Mouse (Mus musculus): ENCODE results near the gene Rabl6. TPM values are rescaled to one million over a fixed set of nuclear protein-coding genes. Genes with fewer than 3 reads are reported as not detected.
A peak's percentile ranks its signal among the peaks of the same experiment; 100 is the strongest.

The Rabl6 gene
- total RNA-seq, 2 experiments from 2014 or later = 71.0 to 75.4 TPM

DNA sequence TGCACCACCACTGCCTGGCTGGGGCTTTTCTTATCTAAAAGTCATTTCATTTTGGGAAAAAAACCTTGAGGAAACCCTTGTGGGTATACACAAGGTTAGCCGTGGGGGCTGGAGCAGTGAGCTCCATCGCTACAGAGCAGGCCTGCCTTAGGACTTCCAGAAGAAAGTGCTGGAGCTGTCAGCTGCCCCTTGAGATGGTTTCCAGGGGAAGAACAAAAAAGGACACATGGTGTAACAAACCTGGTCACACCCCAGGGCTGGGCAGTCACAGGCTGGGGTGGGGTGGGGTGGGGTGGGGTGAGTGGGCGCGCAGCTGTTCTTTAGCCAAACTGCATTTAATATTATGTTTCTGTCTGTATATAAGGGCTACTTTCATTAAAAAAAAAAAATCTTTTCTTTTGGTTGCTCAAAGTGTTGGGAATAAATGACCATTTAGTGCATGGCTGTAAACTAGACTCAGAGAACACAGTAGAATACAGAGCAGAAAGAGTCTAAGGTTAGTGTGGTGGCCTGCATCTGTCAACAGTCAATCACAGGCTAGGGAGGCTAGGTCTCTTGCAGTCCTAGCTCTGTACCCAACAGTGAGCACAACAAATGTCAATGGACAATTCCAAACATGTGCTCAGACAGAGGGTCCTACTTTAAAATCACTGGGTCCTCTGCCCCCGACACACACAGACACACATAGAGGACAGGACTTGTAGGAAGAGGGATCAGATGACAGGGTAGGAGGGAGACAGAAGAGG is 11.4 kb downstream of the Rabl6 start:
- ATAC-seq (replicated peaks; ENCODE audit: poor library complexity, severe bottlenecking) = no peak

DNA sequence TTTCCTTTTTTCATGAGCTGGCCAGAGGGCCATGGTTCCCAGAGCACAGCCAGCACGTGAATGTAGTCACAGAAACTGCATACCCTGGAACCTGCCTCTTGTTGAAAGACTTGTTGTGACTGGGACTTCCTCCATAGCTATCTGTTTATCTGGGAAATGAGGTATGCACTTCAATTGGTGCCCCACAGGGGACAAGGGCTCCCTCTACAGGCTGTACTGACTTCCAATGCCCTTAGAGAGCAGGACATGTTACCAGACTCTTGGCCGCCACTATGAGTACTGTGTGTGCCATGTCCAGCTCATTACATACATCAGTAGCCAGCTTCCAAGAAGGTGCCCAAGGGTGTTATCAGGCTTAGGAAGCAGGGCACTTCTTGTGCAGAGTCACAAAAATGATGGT is 16.5 kb downstream of the Rabl6 start:
- peak; percentile 56 for ATAC-seq (replicated peaks; ENCODE audit: poor library complexity, severe bottlenecking)

DNA sequence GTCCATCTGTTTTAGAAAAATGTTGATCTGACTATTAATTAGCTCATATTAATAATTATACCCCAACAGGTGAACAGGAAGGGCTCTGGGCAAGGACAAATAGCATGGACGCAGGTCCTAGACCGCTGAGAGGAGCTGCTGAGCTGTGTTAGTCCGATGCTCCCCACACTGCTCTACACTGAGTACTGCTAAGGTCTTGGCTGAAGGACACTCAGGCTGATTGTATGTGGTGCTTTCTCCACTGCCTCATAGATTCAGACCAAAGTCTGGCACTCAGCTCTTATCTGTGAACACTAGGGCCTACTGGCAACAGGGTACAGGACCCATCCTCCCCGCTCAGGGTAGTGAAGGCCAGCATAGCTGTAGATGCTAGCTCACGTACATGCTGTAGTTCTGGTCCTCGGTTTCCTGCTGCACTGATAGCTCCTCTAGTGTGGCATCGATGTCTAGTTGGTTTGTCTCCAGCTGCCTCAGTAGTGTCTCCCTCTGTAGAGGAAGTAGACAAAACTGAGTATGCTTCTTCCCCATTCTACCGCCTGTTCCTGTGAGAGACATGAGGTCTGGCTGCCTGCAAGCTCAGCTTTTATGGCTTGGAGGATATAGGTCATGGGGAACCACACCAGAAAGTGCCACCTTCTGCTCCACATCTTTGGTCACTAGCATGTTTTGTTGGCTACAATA is 20.0 kb downstream of the Rabl6 start:
- no peak for ATAC-seq (replicated peaks; ENCODE audit: poor library complexity, severe bottlenecking)

DNA sequence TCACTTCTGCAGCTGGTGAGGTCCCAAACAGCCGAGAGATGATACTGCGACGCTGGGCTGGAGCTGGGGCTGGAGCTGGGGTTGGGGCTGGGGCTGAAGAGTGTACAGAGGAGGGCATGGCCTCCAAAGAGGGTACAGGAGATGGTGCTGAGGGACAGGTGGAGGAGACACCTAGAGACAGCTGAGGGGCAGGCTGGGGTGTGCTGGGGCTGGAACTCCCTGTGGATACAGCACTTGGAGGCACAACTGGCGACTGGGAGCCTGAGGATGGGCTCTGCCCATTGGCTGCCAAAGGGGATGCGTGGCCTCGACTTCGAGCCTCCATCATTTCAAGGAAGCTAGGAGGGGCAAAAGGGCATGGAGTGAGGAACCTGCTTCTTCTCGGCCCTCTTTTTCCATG is 21.0 kb downstream of the Rabl6 start:
- ATAC-seq (replicated peaks; ENCODE audit: poor library complexity, severe bottlenecking) = no peak

DNA sequence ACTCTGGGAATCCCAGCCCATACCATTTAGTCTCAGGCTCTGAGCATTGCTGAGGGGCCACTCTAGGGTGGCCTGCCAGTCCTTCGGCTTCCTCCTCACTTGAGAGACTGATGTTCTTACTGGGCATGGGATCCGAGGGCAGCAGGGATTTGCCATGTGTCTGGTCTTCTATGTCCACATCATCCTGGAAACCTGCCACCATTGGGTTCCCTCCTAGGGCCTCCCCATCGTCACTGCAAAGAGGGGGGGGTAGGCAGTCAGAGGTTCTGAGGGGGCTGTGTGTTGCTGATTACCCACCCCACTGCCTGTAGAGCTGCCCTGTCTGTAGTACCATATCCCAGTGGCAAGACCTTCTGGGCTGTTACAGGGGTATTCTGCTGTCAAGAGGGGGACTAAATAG is 22.7 kb downstream of the Rabl6 start:
- ATAC-seq (replicated peaks; ENCODE audit: poor library complexity, severe bottlenecking) = no peak

DNA sequence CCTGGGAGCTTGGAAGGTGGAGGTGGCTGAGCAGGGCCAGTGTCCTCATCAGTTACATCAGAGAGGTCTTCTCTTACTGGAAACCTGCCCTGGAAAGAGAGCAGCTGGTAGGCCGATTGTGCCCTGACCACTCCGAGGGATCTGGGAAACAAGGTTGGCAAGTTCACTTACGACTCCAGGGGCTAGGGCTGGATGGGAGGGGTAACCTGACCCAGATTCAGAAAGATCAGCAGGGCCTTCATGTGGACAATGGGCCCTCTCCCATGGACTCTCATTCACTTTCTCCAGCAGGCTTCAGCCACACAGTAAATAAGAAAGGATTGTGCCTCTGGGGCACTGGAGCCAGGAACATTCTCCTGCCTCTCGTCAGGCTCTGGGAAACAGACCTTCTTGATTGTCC is 23.5 kb downstream of the Rabl6 start:
- ATAC-seq (replicated peaks; ENCODE audit: poor library complexity, severe bottlenecking) = no peak

DNA sequence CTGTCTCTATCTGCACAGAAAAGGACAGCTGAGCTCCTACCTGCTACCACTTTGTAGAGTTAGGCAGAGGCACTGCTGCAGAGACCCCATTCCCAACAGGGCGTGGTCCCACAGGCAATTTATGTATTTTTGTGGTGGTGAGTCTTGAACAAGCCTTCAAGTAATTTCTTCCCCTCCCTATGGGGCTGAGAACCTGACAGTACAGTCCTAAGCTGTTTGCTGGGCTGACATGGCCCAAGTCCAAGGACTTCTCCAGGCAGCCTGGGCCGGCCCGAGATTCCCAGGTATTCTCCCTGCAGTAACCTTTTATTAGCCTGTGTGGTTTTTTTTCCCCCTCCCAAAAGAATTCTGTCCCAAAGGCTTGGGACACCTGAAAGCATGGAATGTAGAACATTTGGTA is 24.2 kb downstream of the Rabl6 start:
- no peak for ATAC-seq (replicated peaks; ENCODE audit: poor library complexity, severe bottlenecking)

DNA sequence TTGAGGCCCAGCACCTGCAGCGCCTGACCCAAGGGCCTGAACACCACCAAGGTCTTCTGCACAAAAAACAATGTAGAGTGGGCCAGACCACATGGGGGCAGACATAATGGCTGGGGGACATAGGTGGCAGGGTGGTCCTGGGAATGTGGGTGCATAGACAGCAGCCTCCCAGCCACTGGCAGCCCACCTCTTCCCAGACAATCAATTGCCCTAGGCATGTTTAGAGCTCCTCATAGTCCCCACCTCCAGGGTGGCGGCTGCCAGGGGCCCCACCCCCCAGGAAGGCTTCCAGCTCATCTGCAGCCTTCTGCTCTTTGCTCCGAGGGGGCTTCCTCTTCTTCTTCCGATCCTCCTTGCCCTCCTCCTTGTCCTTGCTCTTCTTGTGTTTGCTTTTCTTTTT is 24.8 kb downstream of the Rabl6 start:
- no peak for ATAC-seq (replicated peaks; ENCODE audit: poor library complexity, severe bottlenecking)

DNA sequence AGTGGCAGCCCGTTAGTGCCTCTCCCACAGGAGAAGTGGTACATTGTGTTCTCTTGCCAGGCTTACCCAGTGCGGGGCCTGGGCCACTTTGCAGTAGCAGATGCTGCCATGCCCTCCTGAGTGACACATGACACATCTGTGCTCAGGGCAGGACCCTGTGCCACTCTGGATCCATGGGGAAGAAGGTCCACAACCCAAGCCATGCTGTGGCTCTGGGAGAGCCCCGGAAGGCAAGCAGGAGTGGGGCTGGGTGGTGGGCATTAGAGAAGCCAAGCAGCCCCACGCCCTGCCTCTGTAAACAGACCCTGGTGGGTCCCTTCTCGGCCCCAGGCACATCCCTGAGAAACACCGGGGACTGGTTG is 25.2 kb downstream of the Rabl6 start:
- ATAC-seq (replicated peaks; ENCODE audit: poor library complexity, severe bottlenecking) = no peak

DNA sequence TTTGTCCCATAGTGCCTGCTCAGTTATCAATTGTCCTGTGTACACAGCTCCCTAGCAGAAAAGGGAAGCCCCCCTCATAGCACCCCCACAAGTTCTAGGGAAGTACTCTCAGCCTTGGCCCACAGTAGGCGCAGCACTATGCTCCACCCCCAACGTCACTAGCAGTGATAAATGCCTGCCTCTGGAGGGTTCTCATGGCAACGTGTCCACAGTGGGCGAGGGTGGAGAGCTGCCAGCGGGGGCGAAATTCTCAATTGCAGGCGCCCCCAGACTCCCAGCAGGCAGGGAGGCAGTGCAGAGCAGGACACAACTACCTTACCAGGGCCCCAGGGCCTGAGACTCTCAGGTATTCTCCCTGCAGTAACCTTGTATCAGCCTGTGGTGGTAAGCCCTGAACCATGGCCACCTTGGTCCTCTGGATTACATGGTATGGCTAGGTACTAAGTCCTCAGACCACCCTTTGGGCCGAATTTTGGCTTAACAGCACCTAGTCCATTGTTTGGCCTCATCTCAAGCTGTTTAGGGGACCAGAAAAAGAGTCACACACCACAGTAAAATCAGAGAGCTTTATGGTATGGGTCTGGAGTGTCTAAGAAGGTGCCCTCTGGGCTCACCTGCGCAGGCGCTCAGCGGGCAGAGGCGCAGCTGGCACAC is 25.7 kb downstream of the Rabl6 start:
- peak; percentile 59 for ATAC-seq (replicated peaks; ENCODE audit: poor library complexity, severe bottlenecking)

DNA sequence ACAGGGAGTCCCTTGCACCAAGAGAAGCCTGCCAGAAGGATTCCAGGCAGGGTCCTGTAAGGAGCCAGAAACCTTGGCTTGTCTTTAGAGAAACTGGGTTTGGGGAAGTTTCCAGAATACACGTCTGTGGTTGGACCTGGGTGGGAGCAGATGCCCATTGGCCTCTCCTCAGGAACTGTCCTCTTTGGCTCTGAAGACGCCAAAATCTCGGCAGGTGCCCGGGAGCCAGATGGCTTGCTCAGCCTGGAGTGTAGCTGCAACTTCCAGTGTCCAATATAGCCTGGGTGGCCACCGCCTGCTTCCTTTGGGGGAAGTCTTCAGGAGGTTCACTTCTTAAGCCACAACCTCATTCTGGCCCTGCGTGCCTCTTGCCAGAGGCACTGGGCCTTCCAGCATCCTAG is 26.4 kb downstream of the Rabl6 start:
- peak; percentile 25 for ATAC-seq (replicated peaks; ENCODE audit: poor library complexity, severe bottlenecking)

DNA sequence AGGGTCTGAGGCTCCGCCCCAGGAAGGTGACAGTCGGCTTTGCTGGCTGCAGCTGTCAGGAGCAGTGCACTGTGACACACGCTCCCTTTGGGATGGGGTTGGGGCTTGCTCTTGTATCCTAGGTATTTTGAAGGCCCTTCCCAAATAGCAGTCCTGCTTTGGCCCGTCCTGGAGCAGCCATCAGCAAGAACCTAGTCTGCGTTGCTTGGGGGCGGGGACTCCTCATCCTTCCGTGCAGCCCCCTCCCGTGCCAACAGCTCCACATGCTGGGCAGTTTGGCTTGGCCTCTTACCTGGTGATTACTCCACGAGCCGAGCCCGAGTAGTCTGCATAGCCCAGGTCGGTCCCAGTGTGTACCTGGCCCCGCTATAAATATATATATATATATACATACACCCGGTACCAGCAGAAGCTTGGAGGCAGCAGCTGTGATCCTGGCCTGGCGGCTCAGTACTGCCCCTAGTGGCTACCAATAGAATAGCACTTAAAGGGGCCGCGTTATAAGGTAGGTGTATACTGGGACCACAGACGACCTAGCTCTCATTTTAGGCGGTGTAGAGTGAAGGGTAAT is 26.9 kb downstream of the Rabl6 start, which contains the start of gene Ajm1:
TSS of gene Ajm1 (minus strand) at position 464 of the 571 bp plus-strand sequence.
- ATAC-seq (replicated peaks; ENCODE audit: poor library complexity, severe bottlenecking) = peak; percentile 56

DNA sequence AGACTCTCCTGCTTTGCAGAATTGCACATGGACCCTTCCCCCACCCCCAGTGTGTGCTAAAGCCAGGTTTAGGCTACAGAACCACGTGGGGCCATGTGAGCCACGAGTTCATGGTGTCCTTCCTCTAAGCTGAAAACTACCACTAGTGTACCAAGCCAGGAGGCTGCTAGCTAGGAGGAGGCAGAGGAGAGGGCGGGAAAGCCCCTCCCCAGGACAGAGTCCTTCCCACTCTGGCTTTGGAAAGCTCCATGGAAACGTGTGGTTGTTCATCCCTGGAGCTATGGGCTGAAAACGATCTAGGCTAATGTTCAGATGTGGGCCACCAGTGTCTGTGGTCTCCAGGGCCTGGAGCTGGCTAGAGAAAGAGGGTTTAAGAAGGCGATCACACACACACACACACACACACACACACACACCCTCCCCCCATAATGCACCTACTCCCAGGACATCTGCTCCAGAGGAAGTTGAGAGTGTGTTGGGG is 27.7 kb downstream of the Rabl6 start:
- ATAC-seq (replicated peaks; ENCODE audit: poor library complexity, severe bottlenecking) = no peak

DNA sequence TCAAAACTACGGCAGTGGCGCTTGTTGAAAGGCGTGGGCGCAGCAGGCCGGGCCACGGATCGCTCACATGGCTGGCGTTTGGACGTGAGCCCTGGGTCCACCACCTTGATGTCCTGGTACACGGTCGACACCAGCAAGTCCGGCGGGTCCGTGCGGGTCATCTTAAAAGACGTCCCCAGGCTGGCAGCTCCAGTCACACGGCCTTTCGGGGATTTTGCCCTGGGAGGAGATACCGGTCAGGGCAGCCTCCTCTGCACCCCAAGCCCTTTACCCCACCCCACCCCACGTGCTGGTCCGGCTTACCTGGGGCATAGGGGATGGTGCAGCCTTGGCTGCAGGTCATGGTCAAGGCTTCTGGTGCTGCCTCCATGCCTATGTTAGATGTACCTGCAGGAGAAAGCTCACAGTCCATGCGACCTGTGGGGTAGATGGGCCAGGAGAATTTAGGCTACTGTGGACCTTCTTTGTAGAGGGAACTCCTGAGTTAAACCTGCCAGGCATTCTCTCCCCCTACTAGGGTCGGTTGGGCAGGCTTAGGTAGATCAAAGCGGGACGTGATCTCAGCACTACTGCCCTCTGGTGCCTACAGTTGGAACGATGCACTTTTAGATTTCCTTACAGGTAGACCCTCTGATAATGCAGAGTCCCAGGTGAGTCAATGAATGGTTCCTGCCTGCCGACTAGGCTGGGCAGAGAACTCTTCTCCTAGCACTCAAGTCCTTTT is 28.4 kb downstream of the Rabl6 start:
- ATAC-seq (replicated peaks; ENCODE audit: poor library complexity, severe bottlenecking) = no peak

DNA sequence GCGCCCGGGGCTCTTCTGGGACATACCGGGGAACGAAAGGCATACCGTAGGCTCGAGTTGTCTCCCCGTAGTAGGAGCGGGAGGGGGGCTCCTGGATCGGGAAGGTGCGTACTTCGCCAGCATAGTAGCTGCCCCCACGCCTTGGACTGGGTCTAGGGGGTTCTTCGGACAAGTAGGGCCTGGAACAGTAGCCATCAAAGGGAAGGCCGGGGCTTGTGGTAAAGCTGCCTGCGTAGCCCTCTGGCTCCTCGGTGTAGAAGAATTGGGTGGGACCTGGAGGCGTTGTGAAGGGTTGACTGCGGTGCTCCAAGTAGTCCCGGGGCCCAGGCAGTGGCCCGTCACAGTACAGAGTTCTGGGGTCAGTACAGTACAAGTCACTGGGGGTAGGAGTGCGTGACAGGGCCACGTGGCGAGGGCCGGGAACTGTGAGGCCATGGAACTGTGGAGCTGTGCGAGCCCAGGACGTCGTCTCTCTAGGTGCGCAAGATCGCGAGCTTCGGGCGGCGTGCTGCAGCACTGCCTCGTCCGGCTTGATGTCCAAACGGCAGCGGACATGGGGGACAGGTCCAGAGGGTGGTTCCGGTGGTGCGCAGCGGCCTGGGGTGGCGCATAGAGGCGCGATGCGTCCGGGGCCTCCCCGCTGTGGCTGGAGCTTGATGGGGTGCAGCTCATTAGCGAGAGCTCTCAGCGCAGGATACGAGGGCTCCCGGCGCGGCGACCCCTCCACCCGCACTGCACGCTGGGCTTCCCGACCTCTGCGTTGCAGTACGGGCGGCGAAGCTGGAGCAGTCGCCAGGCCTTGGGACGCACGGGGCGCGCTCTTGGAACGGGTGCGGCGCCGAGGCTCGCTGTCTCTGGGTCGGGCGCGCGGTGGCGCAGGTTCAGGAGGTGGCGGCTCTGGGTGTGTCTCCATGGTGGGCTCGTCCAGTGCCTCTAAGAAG is 29.3 kb downstream of the Rabl6 start:
- no peak for ATAC-seq (replicated peaks; ENCODE audit: poor library complexity, severe bottlenecking)

DNA sequence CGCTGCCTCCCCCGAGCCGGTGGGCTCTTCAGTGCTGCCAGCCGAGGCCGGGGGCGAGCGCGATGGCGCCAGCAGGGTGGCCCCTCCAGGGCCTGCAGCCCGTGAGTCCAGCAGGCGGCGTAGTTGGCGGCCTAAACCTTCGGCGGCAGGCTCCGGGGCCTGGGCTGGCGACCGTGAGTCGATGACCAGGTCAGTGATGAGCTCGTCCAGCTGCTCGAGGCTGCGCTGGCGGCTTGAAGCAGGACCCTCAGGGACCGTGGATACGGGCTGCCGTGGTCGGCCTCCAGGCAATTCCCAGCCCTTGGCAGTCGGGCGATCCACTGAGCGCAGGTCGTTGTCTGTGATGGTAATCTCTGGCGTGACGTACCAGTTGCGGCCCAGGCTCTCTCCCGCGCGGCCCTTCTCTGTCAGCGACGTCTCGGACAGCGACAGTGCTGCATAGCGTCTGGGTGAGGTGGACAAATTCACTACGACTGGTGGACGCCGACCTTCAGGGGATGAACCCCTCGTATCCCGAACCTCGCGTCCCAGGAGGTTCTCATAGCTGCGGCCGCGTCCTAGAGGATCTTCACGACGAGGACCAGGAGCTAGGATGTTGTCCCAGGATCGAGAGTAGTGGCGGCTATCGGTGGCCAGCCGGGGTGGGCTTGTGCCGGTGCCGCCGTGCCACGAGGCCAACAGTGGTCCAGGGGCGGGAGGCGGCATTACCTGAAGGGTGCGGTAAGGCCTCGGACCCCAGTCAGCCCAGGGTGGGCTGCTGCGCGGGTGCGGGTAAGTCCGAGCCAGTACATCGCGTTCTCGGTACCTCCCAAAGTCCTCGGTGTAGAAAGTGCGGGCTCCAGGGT is 30.1 kb downstream of the Rabl6 start:
- ATAC-seq (replicated peaks; ENCODE audit: poor library complexity, severe bottlenecking) = no peak

DNA sequence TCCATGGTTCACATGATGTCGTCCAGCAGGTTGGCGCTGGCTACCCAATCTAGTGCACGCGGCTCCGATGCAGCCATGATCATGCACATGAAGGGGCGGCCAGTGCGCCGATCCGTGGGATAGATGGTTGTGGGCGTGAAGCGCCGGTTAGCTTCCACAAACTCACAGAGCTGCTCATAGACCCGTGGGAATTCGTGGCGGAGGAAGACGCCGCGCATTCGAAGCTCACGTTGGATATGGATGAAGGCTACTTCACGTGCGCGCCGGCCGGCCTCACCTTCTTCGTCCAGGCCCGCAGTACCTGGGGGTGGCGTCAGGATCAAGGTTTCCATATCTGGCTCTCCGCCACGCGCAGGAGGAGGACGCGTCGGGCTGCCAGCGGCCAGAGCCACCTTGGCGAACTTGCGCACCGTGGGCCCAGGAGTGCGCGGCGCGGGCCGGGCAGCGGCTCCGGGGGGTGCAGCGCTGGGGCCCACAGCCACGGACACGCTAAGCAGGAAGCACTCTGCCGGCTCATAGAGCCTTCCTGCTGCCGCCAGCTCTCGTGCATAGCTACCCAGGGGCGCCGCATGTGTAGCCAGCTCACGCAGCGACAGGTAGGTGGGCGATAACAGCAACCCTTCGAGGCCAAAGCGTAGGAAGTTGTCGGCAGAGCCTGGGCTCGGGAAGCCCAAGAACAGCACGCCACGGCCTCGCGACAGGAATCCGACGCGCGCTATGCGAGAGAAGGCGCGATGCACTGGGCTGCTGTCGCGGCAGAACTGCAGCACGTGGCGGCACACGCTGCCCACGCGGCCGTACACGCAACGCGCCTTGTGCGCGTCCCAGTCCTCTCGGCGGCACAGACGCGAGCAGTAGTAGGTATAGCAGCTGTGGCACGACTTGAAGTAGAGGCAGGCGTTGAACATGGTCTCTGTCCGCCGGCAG is 31.1 kb downstream of the Rabl6 start:
- no peak for ATAC-seq (replicated peaks; ENCODE audit: poor library complexity, severe bottlenecking)
